Mouse (Mus musculus): ENCODE results near the gene Vmn2r76. TPM values are rescaled to one million over a fixed set of nuclear protein-coding genes. Genes with fewer than 3 reads are reported as not detected.

Gene Vmn2r76
- not detected for polyA plus RNA-seq (2015; fragmentation: Illumina TruSeq; extraction: RNeasy Lipid Tissue Mini Kit (QIAGEN cat#74804); ENCODE audit: low read depth, low replicate concordance)

GRCm38 (mm10) chr7:86246208-86246607 is at the start of gene Vmn2r76:
TSS of gene Vmn2r76 (minus strand) at chr7:86246308.

DNA sequence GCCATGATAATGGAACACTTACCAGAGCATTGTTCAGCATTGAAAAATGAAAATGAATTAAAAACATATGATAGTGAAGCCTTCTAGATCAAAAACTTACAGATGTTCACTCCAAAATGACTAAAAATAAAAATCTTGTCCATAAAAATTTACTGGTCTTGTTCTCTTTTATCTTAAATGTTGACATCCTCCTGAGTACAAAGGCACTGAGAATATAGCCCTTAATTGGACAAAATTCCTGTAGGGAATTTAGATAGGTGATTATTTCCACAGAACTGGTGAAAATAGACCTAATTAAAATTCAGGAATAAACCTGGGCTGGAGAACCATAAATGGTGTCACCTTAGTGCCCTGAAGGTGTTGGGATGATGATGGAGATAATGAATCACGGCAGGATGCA is 31.0 kb upstream of the Vmn2r76 start, which contains the start of gene Olfr310:
TSS of gene Olfr310 (minus strand) at position 101 of the 400 bp plus-strand sequence.

DNA sequence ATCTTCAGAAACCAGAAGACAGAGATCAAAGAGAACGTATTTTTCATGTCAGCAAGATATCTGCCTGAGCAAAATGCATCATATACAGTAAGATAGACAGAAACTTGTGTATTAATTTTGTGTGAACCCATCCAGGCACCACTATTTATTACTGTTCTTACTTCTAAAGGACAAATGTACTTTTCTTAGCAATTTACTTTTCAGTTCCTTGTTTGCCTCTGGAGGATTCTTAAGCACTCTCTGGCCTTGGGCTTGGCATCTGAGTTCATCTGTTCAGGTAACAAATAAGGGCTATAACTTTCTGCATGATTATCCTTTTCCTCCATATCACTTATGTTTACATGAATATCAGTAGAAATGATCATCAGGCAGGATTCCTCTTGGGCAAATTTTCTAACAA is 74.4 kb downstream of the Vmn2r76 start, which contains the start of gene Vmn2r75:
TSS of gene Vmn2r75 (minus strand) at position 101 of the 400 bp plus-strand sequence.

Other genes starting within 250 kb of the Vmn2r76 start
- gene Vmn2r75, start 74.5 kb downstream of the Vmn2r76 start, polyA plus RNA-seq (2015; fragmentation: Illumina TruSeq; extraction: RNeasy Lipid Tissue Mini Kit (QIAGEN cat#74804); ENCODE audit: low read depth, low replicate concordance): not detected
- gene Olfr310, start 30.9 kb upstream of the Vmn2r76 start, polyA plus RNA-seq (2015; fragmentation: Illumina TruSeq; extraction: RNeasy Lipid Tissue Mini Kit (QIAGEN cat#74804); ENCODE audit: low read depth, low replicate concordance): not detected
- not detected for gene Olfr309, start 67.4 kb upstream of the Vmn2r76 start, polyA plus RNA-seq (2015; fragmentation: Illumina TruSeq; extraction: RNeasy Lipid Tissue Mini Kit (QIAGEN cat#74804); ENCODE audit: low read depth, low replicate concordance)
- gene Olfr308, start 79.3 kb upstream of the Vmn2r76 start, polyA plus RNA-seq (2015; fragmentation: Illumina TruSeq; extraction: RNeasy Lipid Tissue Mini Kit (QIAGEN cat#74804); ENCODE audit: low read depth, low replicate concordance): not detected
- not detected for gene Olfr307, start 91.3 kb upstream of the Vmn2r76 start, polyA plus RNA-seq (2015; fragmentation: Illumina TruSeq; extraction: RNeasy Lipid Tissue Mini Kit (QIAGEN cat#74804); ENCODE audit: low read depth, low replicate concordance)
- not detected for gene Olfr305, start 120.6 kb upstream of the Vmn2r76 start, polyA plus RNA-seq (2015; fragmentation: Illumina TruSeq; extraction: RNeasy Lipid Tissue Mini Kit (QIAGEN cat#74804); ENCODE audit: low read depth, low replicate concordance)
- not detected for gene Olfr304, start 140.3 kb upstream of the Vmn2r76 start, polyA plus RNA-seq (2015; fragmentation: Illumina TruSeq; extraction: RNeasy Lipid Tissue Mini Kit (QIAGEN cat#74804); ENCODE audit: low read depth, low replicate concordance)
- not detected for gene Olfr303, start 151.5 kb upstream of the Vmn2r76 start, polyA plus RNA-seq (2015; fragmentation: Illumina TruSeq; extraction: RNeasy Lipid Tissue Mini Kit (QIAGEN cat#74804); ENCODE audit: low read depth, low replicate concordance)
- gene Olfr301, start 157.5 kb upstream of the Vmn2r76 start, polyA plus RNA-seq (2015; fragmentation: Illumina TruSeq; extraction: RNeasy Lipid Tissue Mini Kit (QIAGEN cat#74804); ENCODE audit: low read depth, low replicate concordance): not detected
- gene Olfr299, start 213.6 kb upstream of the Vmn2r76 start, polyA plus RNA-seq (2015; fragmentation: Illumina TruSeq; extraction: RNeasy Lipid Tissue Mini Kit (QIAGEN cat#74804); ENCODE audit: low read depth, low replicate concordance): not detected
- gene Olfr298, start 246.2 kb upstream of the Vmn2r76 start, polyA plus RNA-seq (2015; fragmentation: Illumina TruSeq; extraction: RNeasy Lipid Tissue Mini Kit (QIAGEN cat#74804); ENCODE audit: low read depth, low replicate concordance): not detected